Mouse (Mus musculus) gonadal fat pad, adult 2 months (tissue): ENCODE data around the gene R3hdm2. TPM values are rescaled to one million over a fixed set of nuclear protein-coding genes. Genes with fewer than 3 reads are reported as not detected.

Experiments
- DNase-seq: peaks from one replicate; pipeline ENCODE4 v3.0.0-alpha.2; 2012; ENCODE audit warnings: low read depth
- polyA plus RNA-seq: library from polyadenylated mRNA; depleted of rRNA; stranded (reverse); fragments of >200 nt; gene quantifications from 2 replicates; pipeline ENCODE4 v1.2.3, GENCODE M21; 2012

Gene R3hdm2
- polyA plus RNA-seq, 1 experiment: 51.4 TPM

DNA sequence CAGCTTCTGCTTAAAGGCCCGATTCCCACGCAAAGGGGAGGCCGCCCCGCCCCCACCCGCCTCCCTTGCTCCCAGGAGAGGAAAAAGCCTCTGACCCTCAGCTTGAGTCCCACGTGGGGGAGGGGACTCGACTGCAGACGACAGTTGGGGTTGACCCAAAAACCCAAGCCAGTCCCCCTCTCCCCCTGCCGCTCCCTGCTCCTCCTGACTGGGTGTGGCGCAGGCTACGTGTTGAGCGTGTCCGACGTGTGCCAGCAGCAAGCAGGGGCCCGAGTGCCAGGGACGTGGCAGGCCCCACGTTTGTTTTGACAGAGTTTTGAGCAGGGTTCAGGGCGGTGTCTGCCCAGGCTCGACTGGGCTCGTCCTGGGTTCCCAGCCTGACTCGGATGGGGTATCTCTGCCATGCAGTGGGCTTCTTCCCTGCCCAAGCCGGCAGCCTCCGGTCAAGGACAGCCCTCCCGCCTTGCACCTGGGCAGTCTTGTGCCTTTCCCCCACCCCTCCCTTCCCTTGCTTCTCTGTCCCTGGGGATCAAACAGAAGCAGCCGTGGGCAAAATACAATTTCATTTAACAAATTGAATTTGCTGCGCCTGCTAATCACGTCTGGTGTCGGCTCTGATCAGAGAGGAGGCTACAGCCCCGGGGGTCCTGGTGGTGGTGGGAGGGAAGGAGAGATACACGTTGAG, 136.6 kb downstream of the R3hdm2 start:
- DNase-seq: no peak

DNA sequence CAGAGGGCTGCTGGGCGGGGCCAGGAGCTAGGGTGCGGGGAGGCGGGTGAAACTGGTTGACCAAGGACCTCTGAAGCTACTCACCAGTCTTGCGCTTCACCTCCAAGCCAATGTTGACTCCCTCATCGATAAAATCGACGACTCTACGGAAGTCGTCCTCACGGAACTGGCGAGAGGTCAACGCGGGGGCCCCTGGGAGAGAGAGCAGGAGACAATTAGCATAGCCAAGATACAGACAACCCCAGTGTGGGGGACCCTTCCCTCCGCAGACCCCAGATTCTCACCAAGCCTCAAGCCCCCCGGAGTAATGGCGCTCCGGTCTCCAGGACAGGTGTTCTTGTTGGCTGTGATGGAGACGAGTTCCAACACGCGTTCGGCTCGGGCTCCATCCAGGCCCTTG, 137.8 kb downstream of the R3hdm2 start:
- DNase-seq: no peak

- DNase-seq: no peak
Observed at GRCm38 (mm10) chr10:127519041-127519701, 139.0 kb downstream of the R3hdm2 start.

- DNase-seq: no peak
Observed at GRCm38 (mm10) chr10:127519903-127520713, 140.0 kb downstream of the R3hdm2 start.

GRCm38 (mm10) chr10:127520714-127521357, 140.7 kb downstream of the R3hdm2 start:
- no peak for DNase-seq

GRCm38 (mm10) chr10:127521611-127522080, 141.5 kb downstream of the R3hdm2 start:
- no peak for DNase-seq

DNA sequence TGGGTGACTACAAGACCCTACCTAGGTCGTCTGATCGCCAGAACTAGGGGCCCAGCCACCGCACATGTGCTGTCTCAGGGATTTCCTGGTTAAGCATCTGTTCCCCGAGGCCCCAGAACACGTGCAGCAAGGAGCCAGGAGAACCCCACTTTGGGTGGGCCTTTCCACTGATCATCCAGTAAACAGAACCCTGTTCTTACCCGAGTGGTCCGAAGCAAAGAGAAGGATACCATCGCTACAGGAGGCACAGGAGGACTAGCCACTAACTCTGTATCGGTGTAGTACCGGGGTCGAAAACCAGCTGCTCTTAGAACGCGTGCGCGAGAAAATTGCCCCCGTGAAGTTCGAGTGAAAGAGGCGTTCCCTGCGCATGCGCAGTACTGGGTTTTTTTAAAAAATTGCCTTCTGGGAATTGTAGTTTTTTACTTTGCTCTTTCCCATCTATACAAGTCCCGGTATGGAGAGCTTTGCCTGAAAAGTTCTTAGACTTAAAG, 142.0 kb downstream of the R3hdm2 start, which contains the start of gene Shmt2:
TSS of gene Shmt2 (minus strand) at position 357 of the 494 bp plus-strand sequence.
- DNase-seq: no peak

GRCm38 (mm10) chr10:127524646-127525255, 144.6 kb downstream of the R3hdm2 start:
- DNase-seq: no peak

- no peak for DNase-seq
Observed at GRCm38 (mm10) chr10:127526048-127526447, 145.9 kb downstream of the R3hdm2 start.

DNA sequence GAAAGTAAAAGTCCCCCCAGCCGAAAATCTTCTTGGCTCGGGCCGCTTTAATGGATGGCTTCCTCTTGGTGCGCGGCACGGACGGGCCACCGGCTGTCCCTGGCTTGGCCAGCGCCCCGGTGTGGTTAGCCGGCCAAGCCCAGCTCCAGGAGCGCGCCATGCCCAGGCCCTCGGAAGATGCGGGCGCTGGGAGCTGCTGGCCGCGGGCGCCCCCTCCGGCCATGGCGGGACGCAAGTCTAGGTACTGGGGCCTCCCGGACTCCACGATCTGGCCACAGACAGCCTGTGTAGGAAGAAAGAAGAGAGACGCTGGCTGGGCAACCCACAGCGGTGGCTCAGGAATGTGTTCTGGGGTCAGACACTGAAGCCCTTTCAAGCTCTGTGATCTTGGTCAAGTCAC, 146.6 kb downstream of the R3hdm2 start:
- DNase-seq: no peak

DNA sequence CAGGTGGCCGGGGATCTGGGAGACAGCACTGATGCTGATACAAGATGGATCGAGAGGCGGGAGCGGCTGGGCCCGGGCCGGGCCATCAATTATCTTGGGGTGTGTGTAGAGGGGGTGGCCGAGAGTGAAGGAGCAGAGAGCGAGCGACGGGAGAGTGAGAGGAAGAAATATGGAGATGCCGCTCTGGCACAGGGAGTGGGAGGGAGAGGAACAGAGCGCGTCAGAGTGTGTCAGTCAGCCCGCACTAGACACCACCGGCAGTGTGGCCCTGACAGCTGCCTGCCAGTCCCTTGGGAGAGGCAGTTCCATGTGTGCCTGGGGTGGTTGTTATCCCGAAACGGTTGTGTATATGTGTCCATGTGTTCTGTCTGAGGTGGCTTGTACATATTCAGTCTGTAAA, 147.4 kb downstream of the R3hdm2 start:
- no peak for DNase-seq

- DNase-seq: no peak
Observed at GRCm38 (mm10) chr10:127530945-127531344, 150.8 kb downstream of the R3hdm2 start.

GRCm38 (mm10) chr10:127531548-127531947, 151.4 kb downstream of the R3hdm2 start:
- DNase-seq: no peak

DNA sequence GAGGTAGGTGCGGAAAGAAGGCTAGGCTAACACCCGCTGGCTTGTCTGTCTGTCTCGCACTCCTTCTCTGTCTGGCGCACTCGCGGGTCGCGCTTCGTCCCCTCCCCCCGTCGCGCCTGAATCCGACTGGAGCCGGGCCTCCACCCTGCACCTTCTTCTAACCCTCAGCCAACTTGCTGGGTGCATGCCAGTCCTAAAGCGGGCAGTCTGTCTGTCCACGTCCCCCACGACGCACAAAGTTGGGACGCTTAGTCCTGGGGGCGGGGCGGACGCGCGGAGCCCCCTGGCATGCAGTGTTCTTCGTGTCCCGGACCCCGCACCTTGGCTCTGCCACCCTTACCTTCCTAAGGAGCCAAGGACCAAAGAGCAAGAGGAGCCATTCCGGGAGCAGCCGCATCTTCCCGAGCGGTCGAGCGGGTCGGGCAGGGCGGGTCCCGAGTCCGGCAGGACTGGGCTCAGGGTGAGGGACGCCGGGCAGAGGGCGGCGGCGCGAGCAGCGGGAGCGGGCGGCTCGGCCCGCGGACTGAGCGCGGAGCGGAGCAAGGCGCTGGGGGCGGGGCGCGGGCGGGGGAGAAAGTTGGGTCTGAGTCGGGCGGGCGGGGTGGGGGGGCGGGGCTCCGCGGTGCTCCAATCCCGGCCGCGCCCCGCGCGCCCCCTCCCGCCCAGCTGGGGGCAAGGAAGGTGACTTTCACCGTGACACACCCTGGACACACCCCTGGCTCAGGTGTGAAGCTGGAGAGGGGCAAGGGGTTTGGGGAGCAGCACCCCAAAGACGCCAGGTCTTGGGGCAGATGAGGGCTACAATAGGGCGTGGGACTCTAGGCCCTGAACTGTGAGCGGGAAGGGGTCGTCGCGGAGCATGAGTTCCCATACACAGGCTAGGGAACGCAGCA, 154.2 kb downstream of the R3hdm2 start, which contains the start of gene Nxph4:
TSS of gene Nxph4 (minus strand) at position 524 of the 893 bp plus-strand sequence.
- DNase-seq: no peak

DNA sequence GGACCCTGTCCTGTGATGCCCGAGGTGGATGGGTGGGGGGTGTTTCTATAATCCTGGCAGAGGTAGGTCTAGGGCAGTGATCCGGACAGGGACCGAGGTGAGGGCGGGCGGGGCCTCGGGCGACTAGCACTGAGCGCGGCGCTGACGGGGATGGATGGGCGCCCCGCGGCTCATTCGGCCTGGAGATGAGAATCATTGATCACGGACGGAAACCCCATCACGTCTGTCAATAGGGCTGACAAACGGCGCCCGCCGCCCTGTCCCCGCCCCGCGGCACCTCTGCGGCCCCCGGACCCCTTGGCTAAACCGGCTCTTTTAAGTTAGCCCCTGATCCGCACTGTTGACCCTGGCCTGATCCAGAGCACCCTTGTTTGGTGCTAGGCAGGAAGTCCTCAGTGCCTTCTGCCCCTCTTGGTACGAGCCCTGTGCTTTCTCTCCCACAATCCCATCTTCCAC, 154.8 kb downstream of the R3hdm2 start:
- no peak for DNase-seq

DNA sequence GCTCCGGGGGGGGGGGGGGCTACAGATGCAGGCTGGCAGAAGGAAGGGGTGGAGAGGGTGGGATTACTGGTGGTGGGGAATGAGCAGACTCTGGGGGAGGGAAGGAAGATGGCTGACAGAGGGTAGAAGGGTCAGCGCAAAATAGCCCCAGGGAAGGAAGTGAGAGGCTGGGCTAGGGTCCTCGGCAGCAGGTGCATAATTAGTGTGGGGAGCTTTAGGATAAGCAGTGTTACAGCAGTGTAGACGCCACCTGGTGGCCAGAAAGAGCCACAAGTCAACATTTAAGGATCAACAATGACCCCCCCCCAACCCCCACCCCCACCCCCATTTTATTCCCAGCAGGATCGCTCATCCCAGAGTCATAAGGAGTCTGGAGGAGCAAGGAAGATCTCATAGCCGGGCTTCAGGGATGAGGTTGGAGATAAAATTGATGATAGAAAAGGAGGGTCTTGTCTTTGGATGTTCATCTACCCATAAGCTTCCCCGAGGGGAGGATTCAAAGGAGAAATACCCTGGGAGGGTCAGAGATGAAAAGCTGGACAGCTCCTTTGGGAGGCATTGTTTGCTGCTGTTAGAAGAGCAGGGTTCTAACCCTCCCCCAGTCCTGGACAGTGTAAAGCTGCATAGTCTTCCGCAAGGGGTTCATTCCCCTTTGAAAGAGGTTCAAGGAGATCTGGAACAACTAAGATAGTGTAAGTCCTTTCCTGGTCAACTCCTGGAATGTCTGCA, 156.6 kb downstream of the R3hdm2 start:
- no peak for DNase-seq

GRCm38 (mm10) chr10:127537854-127538583, 157.9 kb downstream of the R3hdm2 start:
- DNase-seq: no peak

DNA sequence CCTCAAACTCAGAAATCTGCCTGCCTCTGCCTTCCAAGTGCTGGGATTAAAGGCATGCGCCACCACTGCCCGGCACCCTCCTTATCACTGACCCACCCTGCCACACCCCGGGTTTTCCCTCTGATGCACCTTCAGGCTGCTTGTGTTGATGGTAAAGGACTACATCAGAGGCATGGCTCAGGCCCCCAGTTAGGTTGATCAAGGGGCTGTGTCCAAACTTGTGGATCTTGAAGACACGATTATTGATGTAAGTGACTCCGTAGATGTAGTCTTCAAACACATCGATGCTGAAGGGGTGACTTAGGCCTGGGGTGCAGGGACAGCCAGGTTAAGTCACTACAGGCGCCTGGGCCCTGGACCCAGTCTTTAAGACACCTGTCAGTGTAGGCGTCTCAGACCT, 161.4 kb downstream of the R3hdm2 start:
- DNase-seq: no peak

DNA sequence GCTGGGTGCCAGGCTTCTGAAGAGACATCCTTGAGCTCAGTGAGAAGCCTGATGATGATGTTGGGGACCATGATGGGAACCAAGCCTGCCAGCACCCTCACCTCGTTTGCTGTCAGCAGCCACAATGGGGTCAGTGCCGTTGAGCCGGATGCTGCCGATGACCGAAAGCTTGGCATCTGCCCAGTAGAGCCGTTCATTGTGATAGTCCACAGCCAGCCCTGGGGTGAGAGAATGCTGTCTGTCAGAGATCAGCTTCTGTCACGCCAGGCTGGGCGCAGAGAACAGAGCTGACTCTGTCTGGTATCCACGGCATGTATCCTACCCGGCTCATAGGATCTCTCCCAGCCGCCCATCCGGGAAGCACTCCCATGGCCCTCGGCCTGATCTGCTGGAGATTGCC, 162.0 kb downstream of the R3hdm2 start:
- DNase-seq: no peak
